Mouse (Mus musculus) midbrain, embryonic 15.5 days (tissue): ENCODE results near the gene Stk32b. TPM values are rescaled to one million over a fixed set of nuclear protein-coding genes. Genes with fewer than 3 reads are reported as not detected.

ENCODE experiments used
- polyA plus RNA-seq: library from polyadenylated mRNA; unstranded; fragments of >200 nt; fragmentation: Nextera tagmentation; extraction: Ambion mirVana; gene quantifications from 2 replicates; pipeline ENCODE4 v1.2.1, GENCODE M21; 2015

Gene Stk32b
- polyA plus RNA-seq, 1 experiment from 2014 or later: 31.7 TPM

Other genes with a start within 250 kb of the Stk32b start
- 0.24 and 0.27 TPM in 2 replicates for gene Cytl1, start 18.3 kb upstream of the Stk32b start, polyA plus RNA-seq
- gene Msx1, start 107.4 kb upstream of the Stk32b start, polyA plus RNA-seq: 15.5 and 17.2 TPM in 2 replicates